Mouse (Mus musculus) intestine, postnatal 0 days (tissue): Measurements from ENCODE around the gene Kcnq5. TPM values are rescaled to one million over a fixed set of nuclear protein-coding genes. Genes with fewer than 3 reads are reported as not detected.

Experiments used
- ATAC-seq: fragments of 200-750 bp; cut with Nextera tagmentation; 2 replicates; pipeline ENCODE4 v1.8.0; 2017; ENCODE audit warnings: mild to moderate bottlenecking, moderate TSS enrichment, moderate library complexity
- H3K27ac ChIP-seq: fragments of 300-500 bp; sonication (generic); 2 replicates; pipeline ENCODE4 v1.5.1; 2014; ENCODE audit warnings: mild to moderate bottlenecking, low read depth, low read length, moderate library complexity
- H3K27me3 ChIP-seq: fragments of 300-500 bp; sonication (generic); replicated peaks from 2 replicates; pipeline ENCODE4 v1.6.1; 2014; ENCODE audit warnings: low read length, mixed read lengths; ENCODE audit not compliant: control insufficient read depth, insufficient read depth
- H3K36me3 ChIP-seq: fragments of 300-500 bp; sonication (generic); 2 replicates; pipeline ENCODE4 v1.6.1; 2014; ENCODE audit warnings: mild to moderate bottlenecking, moderate library complexity; ENCODE audit not compliant: control insufficient read depth, insufficient read depth
- H3K4me1 ChIP-seq: fragments of 300-500 bp; sonication (generic); replicated peaks from 2 replicates; pipeline ENCODE4 v1.6.1; 2014; ENCODE audit warnings: antibody characterized with exemption, low read length, mixed read lengths; ENCODE audit not compliant: control insufficient read depth, insufficient read depth
- H3K4me2 ChIP-seq: fragments of 300-500 bp; sonication (generic); replicated peaks from 2 replicates; pipeline ENCODE4 v1.6.1; 2014; ENCODE audit warnings: low read depth, mild to moderate bottlenecking, moderate library complexity
- H3K4me3 ChIP-seq: fragments of 300-500 bp; sonication (generic); 2 replicates; pipeline ENCODE4 v1.5.1; 2014; ENCODE audit warnings: low read depth, low read length
- H3K9ac ChIP-seq: fragments of 300-500 bp; sonication (generic); 2 replicates; pipeline ENCODE4 v1.6.1; 2014; ENCODE audit warnings: mild to moderate bottlenecking, low read depth, low read length
- H3K9me3 ChIP-seq: fragments of 300-500 bp; sonication (generic); 2 replicates; pipeline ENCODE4 v1.6.1; 2016; ENCODE audit warnings: mixed run types; ENCODE audit not compliant: control insufficient read depth
- CTCF ChIP-seq: sonication (generic); IDR thresholded peaks from 2 replicates; pipeline ENCODE4 v1.5.1; 2016; ENCODE audit warnings: low read depth, mild to moderate bottlenecking, control low read depth, antibody characterized with exemption, moderate library complexity
- WGBS: fragments of 180-500 bp; shearing (Covaris S2); extraction: QIAGEN DNeasy Blood & Tissue Kit; methylation state at CpG from one replicate; pipeline ENCODE4 v1.1.7; 2014; 5-methylcytosine and 5-hydroxymethylcytosine counted together
- polyA plus RNA-seq: library from polyadenylated mRNA; unstranded; fragments of >200 nt; fragmentation: Nextera tagmentation; extraction: Ambion mirVana; gene quantifications from 2 replicates; pipeline ENCODE4 v1.2.1, GENCODE M21; 2015

The Kcnq5 gene
- polyA plus RNA-seq, 1 experiment from 2014 or later, result 0.40 TPM

DNA sequence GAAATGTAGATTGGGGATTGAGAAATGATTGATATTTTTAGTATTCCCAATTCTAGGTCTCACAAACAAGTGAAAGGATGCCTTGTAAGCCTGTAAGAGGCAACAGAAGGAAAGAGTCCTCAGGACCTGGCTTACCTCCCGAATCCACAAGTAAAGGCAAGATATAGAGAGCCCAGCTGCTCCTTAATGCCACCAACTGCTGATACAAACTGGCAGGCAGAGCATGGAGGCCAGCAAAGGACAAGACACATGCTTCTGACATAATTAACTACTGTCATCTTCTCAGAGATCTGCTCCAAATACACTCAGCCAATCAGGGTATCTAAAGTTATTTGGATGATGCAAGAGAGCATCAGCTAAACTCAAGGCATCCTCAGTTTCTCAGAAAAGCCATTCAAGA is 93.3 kb downstream of the Kcnq5 start:
- no peaks in the 10 kb centered on the region for H3K27me3 ChIP-seq
- 78% methylated on average over 1 of the region's 1 CpGs for WGBS
- no peak for ATAC-seq
- H3K9me3 ChIP-seq, result no peaks in the 10 kb centered on the region
- H3K36me3 ChIP-seq, result no peaks in the 10 kb centered on the region
- TF ChIP-seq CTCF, result no peak
- H3K9ac ChIP-seq, result no peak overlapping the region
- no peak overlapping the region for H3K4me2 ChIP-seq
- H3K4me1 ChIP-seq, result no peaks in the 10 kb centered on the region
- H3K4me3 ChIP-seq, result no peak overlapping the region
- H3K27ac ChIP-seq, result no peak overlapping the region

DNA sequence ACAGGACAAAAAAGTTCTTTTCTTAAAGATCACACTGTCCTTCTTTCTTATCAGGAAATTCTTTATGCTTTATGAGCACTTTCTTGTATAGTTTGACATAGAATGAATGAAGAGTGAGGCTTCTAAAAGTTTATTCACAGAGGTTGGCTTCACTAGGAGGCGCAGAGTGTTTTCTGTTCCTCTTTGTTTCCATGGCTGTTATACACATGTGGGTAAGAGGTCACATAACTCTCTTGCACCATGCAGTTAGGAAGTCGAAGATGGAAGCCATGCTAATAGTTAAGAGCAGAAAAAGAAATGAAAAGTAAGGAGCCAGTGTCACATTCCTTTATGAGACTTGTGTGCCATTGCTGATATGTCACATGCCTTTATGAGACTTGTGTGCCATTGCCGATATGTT is 105.3 kb downstream of the Kcnq5 start:
- WGBS, result 69% methylated on average over 3 of the region's 3 CpGs
- no peak for TF ChIP-seq CTCF
- H3K9ac ChIP-seq, result no peak overlapping the region
- H3K4me1 ChIP-seq, result no peaks in the 10 kb centered on the region
- no peaks in the 10 kb centered on the region for H3K27me3 ChIP-seq
- H3K4me3 ChIP-seq, result no peak overlapping the region
- H3K9me3 ChIP-seq, result no peaks in the 10 kb centered on the region
- no peaks in the 10 kb centered on the region for H3K36me3 ChIP-seq
- no peak overlapping the region for H3K4me2 ChIP-seq
- H3K27ac ChIP-seq, result no peak overlapping the region
- ATAC-seq, result no peak

DNA sequence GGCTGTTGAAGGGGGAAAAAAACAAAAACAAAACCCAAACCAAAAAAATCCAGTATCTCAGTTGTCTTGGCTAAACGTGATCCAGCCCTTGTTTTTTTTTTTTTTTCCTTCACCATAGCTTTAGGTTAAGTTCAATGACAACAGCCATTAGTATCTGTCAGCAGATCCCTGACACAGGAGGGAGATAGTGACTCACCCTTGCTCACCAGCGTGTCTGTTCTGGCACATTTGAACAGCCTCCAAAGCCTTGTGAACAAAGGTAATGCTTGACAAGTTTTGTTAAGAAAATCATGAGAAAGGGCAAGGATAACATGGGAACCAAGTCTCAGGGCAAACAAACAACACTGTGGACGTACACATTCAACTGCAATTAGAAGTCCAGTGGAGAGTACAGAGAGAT is 123.2 kb downstream of the Kcnq5 start:
- no peak overlapping the region for H3K4me3 ChIP-seq
- H3K4me1 ChIP-seq, result no peaks in the 10 kb centered on the region
- no peak overlapping the region for H3K27ac ChIP-seq
- no peaks in the 10 kb centered on the region for H3K9me3 ChIP-seq
- ATAC-seq, result no peak
- H3K27me3 ChIP-seq, result no peaks in the 10 kb centered on the region
- H3K9ac ChIP-seq, result no peak overlapping the region
- no peak overlapping the region for H3K4me2 ChIP-seq
- TF ChIP-seq CTCF, result no peak
- no peaks in the 10 kb centered on the region for H3K36me3 ChIP-seq
- 26% methylated on average over 3 of the region's 3 CpGs for WGBS

DNA sequence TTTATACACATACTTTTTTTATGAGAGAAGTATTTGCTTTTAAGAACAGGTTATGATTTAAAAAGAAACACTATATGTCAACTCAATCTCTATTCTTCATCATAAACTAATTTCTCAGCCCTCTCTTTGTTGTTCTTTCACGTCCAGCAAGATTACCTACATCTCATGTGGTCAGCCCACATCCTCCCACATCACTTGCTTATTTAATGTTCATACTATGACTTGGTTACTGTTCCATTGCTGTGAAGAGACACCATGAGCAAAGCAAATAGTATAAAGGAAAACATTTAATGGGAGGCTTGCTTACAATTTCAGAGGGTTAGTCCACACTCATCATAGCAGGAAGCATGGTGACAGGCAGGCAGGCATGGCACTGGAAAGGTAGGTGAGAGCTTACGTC is 124.4 kb downstream of the Kcnq5 start:
- Histone ChIP-seq H3K4me1 (no peaks in the 10 kb centered on the region), H3K27ac (no peak overlapping the region), H3K9ac (no peak overlapping the region), H3K27me3 (no peaks in the 10 kb centered on the region), H3K9me3 (no peaks in the 10 kb centered on the region), H3K36me3 (no peaks in the 10 kb centered on the region), H3K4me2 (no peak overlapping the region), H3K4me3 (no peak overlapping the region)
- no peak for ATAC-seq
- no peak for TF ChIP-seq CTCF
- 70% methylated on average over 2 of the region's 2 CpGs for WGBS

DNA sequence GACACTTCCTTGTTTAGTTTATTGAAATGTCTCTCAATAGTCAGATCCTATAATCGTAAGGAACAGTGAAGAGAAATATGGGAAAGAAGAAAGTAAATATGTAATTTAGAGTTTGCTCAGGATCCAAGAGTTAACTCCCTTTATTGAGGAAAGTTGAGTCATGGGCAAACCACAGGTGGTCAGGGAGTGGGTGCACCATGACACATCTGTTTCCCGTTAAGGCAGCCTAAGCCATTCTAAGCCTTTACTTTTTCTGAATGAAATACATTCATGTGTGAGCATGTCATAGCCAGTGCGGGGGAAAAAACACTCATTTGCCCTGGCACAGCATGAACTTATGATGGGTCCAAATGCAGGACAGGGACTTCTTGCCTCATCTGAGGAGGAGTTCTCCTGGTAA is 125.4 kb downstream of the Kcnq5 start:
- ATAC-seq, result no peak
- Histone ChIP-seq H3K9ac (no peak overlapping the region), H3K27ac (no peak overlapping the region), H3K4me1 (no peaks in the 10 kb centered on the region), H3K4me3 (no peak overlapping the region), H3K27me3 (no peaks in the 10 kb centered on the region), H3K36me3 (no peaks in the 10 kb centered on the region), H3K4me2 (no peak overlapping the region), H3K9me3 (no peaks in the 10 kb centered on the region)
- TF ChIP-seq CTCF, result no peak
- WGBS, result 85% methylated on average over 3 of the region's 3 CpGs

GRCm38 (mm10) chr1:21829909-21830455 is 131.8 kb downstream of the Kcnq5 start:
- H3K27me3 ChIP-seq, result no peaks in the 10 kb centered on the region
- ATAC-seq, result no peak
- H3K4me3 ChIP-seq, result no peak overlapping the region
- no peak for TF ChIP-seq CTCF
- H3K9ac ChIP-seq, result no peak overlapping the region
- no peaks in the 10 kb centered on the region for H3K9me3 ChIP-seq
- H3K36me3 ChIP-seq, result no peaks in the 10 kb centered on the region
- WGBS, result 72% methylated on average over 6 of the region's 6 CpGs
- H3K27ac ChIP-seq, result no peak overlapping the region
- no peaks in the 10 kb centered on the region; the same call in 1 of the 2 replicates for H3K4me1 ChIP-seq
- H3K4me2 ChIP-seq, result no peak overlapping the region
